Mouse (Mus musculus) spleen, postnatal 10 days (tissue): ENCODE data around the gene Pcsk5.

Experiments
- DNase-seq, 2 experiments: peaks; one replicate each; pipeline ENCODE4 v3.0.0; 2021 to 2022; ENCODE audit warnings: low spot score in 2 of 2

Gene Pcsk5

DNA sequence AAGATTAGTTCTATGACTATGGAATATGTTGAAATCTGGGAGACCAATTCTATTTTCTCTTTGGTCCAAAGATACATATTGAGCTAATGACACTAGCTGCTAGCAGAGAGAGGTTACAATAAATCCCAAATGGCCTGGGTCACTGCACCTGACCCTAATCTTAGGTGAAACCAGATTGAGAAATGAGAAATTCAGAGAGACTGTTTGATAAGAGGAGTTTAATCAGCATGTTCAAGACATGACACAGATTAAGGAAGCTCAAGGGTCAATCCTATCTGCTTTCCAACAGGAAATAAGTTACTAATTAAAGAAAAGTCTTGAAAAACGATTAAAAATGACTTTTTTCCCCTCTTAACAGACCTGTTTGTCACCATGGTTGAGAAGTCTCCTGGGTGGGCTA lies 96.0 kb downstream of the Pcsk5 start:
- DNase-seq, result no peak

DNA sequence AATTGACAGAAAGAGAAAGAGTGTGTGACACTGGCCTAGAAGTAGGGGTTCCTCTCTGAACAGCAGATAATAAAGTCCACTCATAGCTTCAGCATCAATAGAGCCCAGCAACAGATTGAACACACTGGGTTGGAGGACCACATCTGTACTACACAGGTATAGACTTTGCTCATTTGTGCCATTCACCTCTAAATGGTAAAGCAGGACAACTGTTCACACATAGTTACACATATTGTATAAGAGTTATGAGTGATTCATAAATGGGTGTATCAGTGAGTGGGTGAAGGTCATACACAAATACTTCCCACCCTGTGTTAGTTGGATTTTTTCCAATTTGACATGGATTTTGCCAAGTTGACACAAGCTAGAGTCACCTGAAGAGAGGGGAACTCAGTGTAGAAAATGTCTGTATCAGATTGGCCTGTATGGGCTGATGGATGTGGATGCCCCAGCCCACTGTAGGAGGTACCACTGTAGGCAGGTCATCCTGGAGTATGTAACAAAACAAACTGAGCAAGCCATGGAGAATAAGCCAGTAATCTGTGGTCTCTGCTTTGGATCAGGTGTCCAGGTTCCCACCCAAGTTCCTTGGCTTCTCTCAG lies 104.7 kb downstream of the Pcsk5 start:
- no peak for DNase-seq

DNA sequence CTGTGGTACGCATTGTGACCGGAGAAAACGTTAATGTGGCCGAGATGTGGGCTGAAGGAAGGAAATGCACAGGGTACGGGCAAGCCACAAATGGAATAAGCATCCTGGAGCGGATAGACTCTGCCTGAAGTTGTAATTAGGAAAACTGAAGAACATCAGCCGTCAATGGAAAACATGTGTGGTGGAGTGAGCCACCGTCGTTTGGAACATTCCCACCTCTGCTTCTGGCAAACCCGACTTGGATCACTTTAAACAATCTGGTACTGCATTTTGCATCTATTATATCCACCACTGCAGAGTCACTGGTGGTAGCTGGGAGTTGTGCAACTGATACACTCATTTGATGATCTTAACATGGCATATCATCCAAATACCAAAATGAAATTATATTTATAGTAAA lies 120.4 kb downstream of the Pcsk5 start:
- DNase-seq, result no peak

DNA sequence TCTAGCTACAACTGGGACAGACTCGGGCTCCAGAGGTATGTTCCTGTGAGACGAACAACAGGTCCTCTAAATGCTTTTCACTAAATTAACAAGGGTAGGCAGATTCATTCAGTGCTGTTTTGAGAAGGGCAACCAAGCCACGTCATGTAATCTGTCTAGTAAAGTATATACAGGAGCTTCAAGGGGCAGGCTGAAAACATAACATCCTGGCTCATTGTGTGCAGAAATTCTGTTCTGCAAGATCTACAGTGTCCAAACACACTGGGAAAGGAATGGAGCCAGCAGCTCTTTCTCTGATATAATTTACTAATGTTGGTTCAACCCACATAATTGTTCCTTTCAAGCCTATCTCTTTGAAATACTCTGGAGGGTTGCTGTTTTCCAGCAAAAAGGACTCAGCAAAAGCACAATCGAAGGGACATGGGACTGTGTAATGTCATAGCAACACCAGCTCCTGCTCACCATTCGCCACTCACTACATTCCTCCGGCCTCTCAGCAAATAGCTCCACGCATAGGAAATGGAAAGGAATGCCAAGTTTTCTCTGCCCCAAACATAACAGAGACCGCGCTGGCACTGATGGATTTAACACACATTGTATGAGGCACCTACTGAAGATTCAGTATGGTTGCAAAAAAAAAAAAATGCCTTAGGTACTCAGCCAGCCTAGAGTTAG lies 122.0 kb downstream of the Pcsk5 start:
- no peak for DNase-seq

DNA sequence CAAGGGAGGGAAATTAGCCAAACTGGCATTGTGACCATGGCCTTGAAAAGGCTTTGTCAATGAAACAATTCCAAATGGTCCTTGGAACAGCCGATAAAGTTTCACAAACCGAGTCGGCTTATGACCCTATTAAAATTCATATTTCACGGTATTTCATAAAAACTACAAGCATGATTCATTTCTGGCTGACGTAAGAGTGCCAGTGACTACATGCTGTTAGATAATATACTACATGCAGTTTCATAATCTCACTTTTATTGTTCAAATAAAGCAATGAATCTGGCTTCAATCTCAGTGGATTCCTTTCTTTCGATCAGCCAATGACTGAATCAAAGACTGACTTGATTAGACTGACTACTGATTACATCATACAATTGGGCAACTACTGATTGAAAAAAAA lies 145.8 kb downstream of the Pcsk5 start:
- DNase-seq, result no peak

DNA sequence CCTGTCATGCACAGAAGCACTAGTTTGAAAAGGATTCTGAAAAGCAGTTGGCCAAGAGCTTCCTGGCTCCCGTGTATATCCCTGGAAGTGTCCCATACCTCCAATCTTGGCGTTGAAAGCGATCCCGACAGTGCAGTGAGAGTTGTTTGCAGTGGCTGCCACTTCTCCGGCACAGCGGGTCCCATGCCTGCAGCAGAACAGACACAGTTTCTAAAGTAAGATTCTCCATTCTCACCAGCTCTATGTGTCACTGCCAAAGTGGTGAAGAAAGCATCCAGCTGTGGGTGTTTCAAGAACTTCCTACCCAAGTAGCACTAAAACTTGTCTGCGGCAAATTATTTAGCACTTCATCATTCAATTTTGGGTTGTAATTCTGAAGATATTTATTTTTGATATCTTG lies 159.1 kb downstream of the Pcsk5 start:
- no peak for DNase-seq

DNA sequence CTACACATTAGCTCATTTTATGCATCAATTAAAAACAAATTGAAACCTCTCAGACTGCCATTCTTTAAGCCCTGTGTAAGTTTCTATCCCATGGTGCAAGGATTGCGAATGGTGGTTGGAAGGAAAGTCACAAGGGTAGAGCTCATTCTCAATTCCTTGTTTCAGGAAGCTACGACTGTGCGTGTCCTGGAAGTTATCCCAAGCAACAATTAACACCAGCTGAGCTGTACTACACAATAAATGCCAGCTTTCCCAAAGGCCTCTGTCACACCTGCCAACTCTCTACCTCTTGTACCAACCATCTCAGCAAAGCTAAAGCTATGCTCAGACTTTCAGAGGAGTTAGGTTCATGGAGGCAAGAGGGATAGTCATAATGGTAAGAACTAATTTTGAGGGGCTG lies 174.8 kb downstream of the Pcsk5 start:
- DNase-seq, result no peak

DNA sequence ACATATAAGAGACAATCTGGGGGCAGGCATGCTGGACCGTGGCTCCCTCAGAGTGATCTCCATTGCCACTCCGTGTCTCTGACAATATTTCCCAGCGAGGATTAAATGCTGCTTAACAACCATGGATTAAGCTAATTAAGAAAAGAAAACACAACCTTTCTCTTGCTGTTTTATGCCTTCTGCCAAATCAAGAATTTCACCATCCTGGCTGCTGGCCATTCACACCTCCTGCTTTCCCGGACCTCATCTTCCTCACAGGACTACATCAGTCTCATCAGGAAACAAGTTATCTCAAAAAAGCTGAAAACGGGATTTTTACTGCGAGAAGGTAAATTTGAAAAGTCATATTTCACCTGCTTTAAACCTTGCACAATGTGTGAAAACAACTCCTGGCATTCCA lies 175.2 kb downstream of the Pcsk5 start:
- DNase-seq, result no peak

DNA sequence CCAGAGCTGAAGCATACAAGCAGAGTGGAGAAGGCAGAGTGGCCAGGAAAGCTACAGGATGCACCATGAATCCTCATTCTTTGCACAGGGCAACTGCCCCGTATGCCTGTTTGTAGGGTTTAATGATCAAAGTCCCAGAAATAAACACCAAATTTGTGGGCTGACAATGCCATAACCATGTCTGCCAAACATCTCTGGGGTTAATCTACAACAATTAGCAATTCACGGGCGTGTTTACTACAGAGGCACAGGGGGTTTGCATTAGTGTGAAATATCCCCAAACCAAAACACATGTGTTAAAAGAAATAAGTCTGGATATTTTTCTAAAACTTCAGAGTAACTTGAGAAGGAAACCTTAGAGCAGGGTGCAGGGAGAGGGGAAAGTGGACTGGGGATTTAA lies 178.1 kb downstream of the Pcsk5 start:
- DNase-seq, result no peak

DNA sequence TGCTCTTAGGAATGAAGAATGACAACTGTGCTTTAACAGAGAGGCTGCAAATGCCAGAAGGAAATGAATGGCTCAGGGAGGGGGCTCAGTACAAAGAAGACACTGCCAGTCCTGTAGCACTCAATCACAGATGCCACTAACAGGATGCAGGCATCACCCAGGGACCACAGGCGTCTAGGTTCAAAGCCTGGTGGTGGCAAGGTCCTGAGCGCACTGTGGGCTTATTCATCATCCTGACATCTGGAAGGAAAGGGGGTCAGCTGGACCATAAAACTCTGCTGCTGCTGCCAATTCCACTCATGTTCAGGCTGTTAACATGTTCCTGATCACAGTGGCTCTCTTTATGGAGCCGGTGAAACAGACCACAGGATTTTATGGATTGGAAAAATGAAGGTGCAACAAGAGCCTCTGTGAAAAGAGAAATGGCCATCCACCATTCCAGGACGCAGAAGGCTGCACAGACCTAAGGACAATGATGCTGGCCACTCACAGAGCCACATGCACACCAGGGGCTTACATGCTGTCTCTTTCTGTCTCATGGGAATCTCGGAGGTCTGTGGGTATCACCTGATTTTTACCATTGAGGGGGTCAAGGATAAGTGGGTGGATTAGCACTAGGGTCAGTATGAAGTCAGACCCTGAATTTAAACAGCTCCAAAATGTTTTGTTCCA lies 186.5 kb downstream of the Pcsk5 start:
- DNase-seq, result no peak

DNA sequence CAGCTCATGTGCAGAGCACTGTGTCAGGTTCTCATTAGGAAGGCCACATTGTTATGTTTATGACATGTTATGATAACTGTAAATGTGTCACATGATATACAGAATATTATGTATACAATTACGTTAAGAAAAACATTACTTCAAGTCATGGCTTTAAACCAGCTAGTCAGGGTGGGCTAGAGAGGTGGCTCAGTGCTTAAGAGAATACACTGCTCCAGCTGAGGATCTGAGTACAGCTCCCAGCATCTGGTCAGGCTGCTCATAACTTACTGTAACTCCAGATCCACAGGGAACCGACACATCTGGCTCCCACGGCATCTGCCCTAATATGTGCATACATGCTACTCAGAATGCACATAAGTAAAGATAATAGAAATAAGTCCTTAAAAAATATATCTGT lies 187.5 kb downstream of the Pcsk5 start:
- no peak for DNase-seq

DNA sequence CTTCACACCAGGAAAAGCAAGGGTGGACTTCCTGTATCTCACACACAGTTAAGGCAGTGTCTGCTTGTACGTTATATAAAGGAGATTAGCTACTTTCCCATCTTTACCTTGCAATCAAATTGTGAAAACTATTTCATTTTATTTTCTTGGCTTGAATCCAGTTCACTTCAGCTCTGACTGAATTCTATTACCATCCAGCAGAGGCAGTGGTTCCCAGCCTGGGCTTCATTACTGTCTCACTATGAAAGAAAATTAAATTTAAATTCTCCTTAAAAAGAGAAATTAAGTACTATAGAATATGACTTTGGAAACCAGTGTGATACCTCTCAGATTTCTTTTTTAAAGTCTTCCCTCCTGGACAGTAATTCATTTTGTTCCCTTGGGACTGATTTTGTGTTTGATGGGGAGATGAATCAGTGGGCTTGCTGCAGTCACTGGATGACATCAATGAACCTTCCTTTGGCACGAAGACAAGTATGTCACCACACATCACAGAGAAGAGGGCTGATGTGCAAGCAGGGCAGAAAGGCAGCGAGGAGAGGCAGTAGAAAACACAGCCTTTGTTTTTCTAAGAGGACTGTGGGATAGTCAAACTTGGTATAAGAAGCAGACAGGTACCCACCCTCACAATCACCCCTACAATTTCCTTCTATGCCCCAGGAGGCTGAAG lies 194.2 kb downstream of the Pcsk5 start:
- no peak for DNase-seq

DNA sequence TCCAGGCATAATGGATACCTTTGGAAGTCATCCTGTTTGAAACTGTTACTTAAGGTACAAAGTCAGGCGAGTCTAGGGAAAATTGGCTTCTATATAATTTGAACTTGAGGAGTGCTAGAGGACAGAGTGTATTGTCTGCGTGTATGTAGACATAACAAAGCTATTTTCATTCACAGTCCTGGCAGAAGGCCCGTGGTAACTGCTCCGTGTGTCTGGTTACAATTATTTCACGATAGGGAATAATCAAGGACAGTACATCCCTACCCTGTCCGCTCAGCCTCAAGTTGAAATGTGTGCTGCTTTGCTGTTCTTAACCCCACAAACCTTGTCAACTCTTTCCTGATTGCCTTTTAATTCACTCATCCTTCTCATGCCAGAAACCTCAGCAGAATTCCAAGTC lies 201.4 kb downstream of the Pcsk5 start:
- no peak for DNase-seq

DNA sequence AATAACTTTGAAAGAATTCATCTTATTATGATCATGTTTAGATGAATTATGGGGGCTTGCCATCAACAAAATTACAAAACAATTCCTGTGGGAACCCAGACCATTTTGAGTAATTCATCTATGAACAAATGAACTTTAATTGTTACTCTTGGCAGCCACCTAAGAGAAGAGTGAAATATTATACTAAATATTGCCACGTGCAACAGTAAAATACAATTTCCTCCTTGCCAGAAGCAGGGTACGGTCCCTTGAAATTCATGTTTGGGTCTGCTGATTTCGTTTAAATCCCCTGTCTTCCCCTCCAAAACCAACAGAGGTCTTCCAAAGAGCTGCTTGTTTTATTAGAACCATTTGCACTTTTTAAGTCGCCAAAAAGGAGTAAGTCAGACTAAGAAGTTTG lies 221.8 kb downstream of the Pcsk5 start:
- DNase-seq, result no peak

DNA sequence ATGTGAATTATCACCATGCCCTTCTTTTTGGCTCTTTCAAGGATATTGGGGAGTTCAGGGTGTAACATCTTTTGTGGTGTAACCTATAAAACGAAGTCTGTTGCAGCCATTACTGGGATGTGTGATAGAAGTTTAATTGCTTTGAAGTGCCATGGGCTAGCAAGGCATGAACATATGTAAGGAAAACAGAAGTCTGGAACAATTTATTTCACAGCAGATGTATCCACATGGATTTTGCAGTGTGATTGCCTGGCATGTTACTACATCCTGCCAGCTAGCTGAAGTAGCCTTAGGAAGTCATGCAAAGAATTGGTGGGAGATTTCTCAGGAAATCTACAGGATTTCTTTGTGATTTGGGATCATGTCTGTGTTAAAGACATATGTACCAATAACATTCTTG lies 230.9 kb downstream of the Pcsk5 start:
- DNase-seq, result no peak

DNA sequence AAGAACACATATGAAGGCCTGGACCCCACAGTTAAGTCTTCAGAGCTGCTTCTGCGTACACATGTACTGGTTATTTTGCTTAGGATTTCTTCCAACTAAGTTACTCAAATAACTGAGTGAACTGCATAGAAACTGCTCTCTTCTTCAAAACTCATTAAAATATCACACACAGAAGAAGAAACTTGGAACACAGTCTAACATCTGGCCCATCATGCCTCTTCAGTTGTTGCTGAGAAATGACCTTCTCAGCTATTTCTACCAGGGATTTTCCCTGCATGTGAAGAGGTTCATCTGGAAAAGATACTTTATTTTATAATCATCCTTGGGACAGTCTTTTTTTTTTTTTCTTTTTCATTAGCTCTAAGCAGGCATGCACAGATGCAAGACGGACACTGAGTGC lies 231.3 kb downstream of the Pcsk5 start:
- DNase-seq, result no peak

DNA sequence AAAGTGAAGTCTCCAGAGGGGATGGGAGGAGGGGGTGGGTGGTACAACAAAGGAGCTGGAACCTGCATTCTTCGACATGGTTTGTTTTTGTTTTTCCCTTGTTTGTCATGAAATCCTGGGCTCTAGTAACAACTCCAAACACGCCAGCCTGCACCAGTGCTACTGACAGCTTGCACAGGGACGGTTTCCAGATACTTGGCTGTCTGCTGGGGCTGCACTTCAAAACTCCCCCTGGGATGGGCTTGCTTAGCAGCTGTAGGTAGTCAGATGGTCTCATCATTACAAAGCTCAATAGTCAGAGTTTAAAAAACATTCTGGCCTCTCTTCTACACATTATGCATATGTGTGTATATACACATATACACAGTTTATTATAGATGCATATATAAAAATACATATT lies 234.1 kb downstream of the Pcsk5 start:
- no peak for DNase-seq

DNA sequence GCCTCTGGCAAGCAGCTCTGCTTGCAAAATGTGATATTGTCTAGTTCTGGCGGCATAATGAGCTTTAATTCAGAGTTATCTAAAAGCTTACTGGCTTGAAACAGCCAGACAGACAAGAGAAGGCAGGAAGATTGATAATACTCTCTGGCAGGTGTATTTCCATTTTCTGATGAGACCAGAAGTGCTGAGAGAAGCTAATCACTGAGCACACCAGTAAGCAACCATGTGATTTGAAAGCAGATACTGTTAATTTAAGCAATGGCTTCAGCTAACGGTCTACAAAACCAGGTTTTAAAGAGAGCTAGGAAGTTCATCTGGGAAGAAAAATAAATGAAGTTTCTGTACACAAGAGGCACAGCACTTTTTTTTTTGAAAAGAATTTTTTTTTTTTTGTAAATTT lies 237.1 kb downstream of the Pcsk5 start:
- DNase-seq, result no peak

DNA sequence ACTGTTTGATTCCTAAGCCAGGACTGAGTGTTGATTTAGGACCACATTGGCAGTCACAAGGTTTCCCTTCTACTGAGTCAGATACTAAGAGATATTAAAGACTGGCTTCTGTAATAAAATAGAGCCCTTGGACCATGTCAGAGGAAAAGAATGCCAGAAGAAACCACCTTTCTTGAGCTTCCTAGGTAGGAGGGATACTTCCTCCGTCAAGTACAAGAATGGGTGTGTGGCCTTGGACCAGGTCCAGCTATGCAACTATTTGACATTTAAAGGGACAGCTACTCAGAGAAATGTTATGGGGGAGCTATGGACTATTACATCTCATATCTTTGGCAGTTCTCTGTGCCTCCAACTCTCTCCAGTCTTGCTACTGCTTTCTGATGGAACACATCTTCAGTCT lies 244.6 kb downstream of the Pcsk5 start:
- no peak for DNase-seq

DNA sequence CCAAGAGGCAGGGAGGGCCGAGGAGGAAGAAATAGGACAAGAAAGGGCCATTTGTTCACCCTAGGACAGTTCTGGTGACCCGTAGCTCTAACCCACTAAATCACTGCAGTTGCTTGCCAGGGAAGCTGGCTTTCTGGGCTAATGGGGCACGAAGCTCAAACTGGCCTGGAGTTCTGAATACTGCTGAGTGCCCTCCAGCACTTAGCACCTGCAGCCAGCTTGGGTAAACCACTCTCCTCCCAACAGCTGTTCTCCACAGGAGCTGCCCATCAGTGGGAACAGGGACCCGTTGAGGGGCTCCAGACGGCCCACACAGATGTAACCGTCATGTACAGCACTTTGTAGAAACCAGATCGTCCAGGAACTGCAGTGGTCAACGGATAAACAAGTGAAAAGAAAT lies 246.1 kb downstream of the Pcsk5 start:
- DNase-seq, result no peak

DNA sequence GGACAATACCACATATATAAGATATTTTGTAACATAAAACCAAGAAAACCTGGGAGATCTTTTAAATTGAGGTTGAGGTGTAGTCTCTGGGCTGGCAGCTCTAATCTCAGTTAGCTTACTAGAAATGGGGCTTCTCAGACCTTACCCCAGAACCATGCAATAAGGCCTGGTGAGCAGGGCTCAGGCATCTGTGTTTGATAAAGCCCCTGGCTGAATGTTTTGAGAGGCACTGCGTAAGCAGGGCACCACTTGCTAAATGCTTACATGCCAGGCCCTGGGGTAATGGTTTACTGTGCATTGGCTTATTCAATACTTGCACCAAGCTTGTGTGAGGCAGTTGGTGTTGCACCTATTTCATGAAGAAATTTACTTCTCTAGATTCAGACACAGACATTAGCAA lies 247.1 kb downstream of the Pcsk5 start:
- no peak for DNase-seq

DNA sequence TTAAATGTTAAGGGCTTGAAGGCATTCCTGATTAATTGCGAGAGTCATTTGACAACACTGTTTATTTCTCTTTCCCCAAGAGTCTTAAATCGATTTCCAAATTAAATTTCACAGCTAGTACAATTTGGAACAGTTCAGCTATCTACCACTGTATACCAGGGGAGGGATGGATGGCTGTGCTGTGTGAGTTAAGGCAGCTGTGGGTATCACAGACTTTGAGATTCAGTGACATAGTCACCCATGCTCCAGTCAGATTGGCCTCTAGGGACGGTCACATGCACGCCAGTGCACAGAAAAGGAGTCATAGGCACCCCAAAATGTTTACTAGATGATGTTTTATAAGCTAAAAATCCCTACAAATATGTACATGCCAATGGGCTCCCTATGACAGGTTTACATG lies 260.0 kb downstream of the Pcsk5 start:
- DNase-seq, result no peak

DNA sequence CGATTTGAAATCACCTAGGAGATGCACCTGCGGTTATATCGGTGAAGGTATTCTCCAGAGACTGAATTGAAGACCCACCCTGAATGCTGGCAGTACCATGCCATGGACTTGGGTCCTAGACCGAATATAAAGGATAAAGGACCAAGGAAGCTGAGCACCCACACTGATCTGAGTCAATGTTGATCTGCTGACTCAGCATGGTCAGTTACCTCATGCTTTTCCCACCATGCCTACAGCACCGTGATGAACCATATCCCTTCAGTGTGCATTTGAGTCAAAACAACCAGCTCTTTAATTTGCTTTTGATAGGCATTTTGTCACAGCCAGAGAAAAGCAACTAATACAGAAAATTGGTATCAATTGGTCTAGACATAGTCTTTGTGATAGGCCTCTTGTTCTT lies 262.9 kb downstream of the Pcsk5 start:
- DNase-seq, result no peak
